Mouse (Mus musculus) embryo, embryonic 9.5 days (tissue): ENCODE measurements around the gene Tex26.

Source experiments
- DNase-seq: peaks from one replicate; pipeline ENCODE4 v3.0.0-alpha.2; 2017; ENCODE audit errors: extremely low spot score

The Tex26 gene

GRCm38 (mm10) chr5:149488360-149489021 lies 49.0 kb downstream of the Tex26 start:
- no peak for DNase-seq

- no peak for DNase-seq
Measured at GRCm38 (mm10) chr5:149489136-149489535, 49.7 kb downstream of the Tex26 start.

GRCm38 (mm10) chr5:149490275-149490674 lies 50.8 kb downstream of the Tex26 start:
- DNase-seq = no peak

GRCm38 (mm10) chr5:149495655-149496054 lies 56.2 kb downstream of the Tex26 start:
- DNase-seq = no peak

- no peak for DNase-seq
Measured at GRCm38 (mm10) chr5:149496401-149497066, 57.1 kb downstream of the Tex26 start.

GRCm38 (mm10) chr5:149499936-149500335 lies 60.5 kb downstream of the Tex26 start:
- DNase-seq = no peak

- DNase-seq = no peak
Measured at GRCm38 (mm10) chr5:149503423-149504175, 64.1 kb downstream of the Tex26 start.

- no peak for DNase-seq
Measured at GRCm38 (mm10) chr5:149504985-149505384, 65.5 kb downstream of the Tex26 start.

- DNase-seq = no peak
Measured at GRCm38 (mm10) chr5:149506033-149506432, 66.6 kb downstream of the Tex26 start.

- no peak for DNase-seq
Measured at GRCm38 (mm10) chr5:149508094-149509029, 68.9 kb downstream of the Tex26 start.

GRCm38 (mm10) chr5:149510323-149510722 lies 70.9 kb downstream of the Tex26 start:
- no peak for DNase-seq

- no peak for DNase-seq
Measured at GRCm38 (mm10) chr5:149512695-149513094, 73.2 kb downstream of the Tex26 start.

- DNase-seq = no peak
Measured at GRCm38 (mm10) chr5:149513438-149514086, 74.1 kb downstream of the Tex26 start.

- peak; percentile 37 for DNase-seq
Measured at GRCm38 (mm10) chr5:149514087-149514671, 74.7 kb downstream of the Tex26 start.

- DNase-seq = no peak
Measured at GRCm38 (mm10) chr5:149514890-149515289, 75.4 kb downstream of the Tex26 start.

- DNase-seq = no peak
Measured at GRCm38 (mm10) chr5:149517116-149517515, 77.7 kb downstream of the Tex26 start.
